ENCODE assay signal across 9 mouse cellular contexts in the genomic region with DNA sequence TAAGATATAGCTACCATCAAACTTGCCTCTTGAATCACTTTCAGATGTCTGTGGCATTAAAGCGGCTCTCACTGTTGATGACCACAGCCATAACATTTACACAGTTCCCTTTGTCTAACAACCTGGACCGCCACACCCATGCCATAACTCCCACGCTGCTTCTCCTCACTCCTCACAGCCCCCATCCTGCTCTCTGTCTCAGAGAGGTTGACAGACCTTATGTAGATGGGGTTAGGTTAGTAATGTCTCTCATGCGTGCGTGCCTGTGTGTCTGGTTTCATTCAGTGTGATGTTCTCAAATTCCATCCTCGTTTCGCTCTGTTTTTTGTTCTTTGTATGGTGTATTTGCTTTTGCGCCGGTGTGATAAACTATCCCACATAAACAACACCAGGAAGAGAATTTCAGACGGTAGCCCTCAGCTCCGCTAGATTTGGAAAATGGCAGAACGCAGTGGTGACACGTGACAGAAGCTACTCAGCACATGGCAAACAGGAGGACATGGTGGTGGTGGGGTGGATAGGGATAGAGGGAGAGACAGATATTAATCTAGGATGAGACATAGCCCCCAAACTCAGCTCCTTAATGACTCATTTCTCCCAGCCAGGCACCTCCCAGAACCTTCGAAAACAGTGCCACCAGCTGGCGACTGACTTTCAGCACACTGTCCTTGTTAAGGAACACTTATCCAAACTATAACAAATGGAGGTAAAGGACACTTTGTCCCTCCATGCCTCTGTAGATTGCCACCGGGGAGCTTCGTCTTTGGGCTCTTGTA.
DNase-seq lines count a peak whose midpoint lies in the region; ATAC-seq and TF ChIP-seq lines count a peak whose summit lies in the region.
"Had no signal": no experiment of that assay in that cellular context is flagged by ENCODE, and none has a peak within 500 bp of the region (broad histone marks: within the 10 kb centered on the region; RNA-seq: fewer than 3 reads in every experiment).

No protein-coding gene starts in this region.

- no peaks in the 10 kb centered on the region for H3K79me2 ChIP-seq in MEL (ENCODE audit: control insufficient read depth, insufficient read depth, low read length, poor library complexity)

- TF ChIP-seq POLR2A in MEL (IDR thresholded peaks at IDR 0.05; ENCODE audit: control insufficient read depth in 1 of 2, insufficient read depth in 1 of 2, low read depth in 1 of 2, low read length in 2 of 2, poor library complexity in 1 of 2): no peak

- no peak overlapping the region for H3K4me3 ChIP-seq in MEL (ENCODE audit: control insufficient read depth in 1 of 2, insufficient read depth in 1 of 2, low read depth in 2 of 2, low read length in 2 of 2)
- H3K4me3 ChIP-seq in kidney, embryonic 14.5 days (ENCODE audit: low read length): no peak overlapping the region
- no peak overlapping the region for H3K4me3 ChIP-seq in midbrain, embryonic 14.5 days (replicated peaks; ENCODE audit: low read depth, low read length)
- H3K4me3 ChIP-seq: erythroblast, embryonic 14.5 days; liver, embryonic 13.5 days had no signal

- DNase-seq in layer of hippocampus, adult 11-12 months (ENCODE audit: low spot score): peak; percentile 14
- no peak for DNase-seq in layer of hippocampus, adult 9-11 months
- DNase-seq in MEL (ENCODE audit: low read depth, low spot score): peak; percentile 35
- DNase-seq in embryo, embryonic 11 days: peak; percentile 64
- DNase-seq in midbrain, embryonic 14.5 days: peak; percentile 69
- DNase-seq: liver, embryonic 13.5 days had no signal

- 42% methylated on average over 17 of the region's 17 CpGs for WGBS in kidney, embryonic 14.5 days
- 80% methylated on average over 17 of the region's 17 CpGs for WGBS in midbrain, embryonic 14.5 days

- peak; percentile 74 for ATAC-seq in kidney, embryonic 14.5 days (ENCODE audit: low FRiP score, low TSS enrichment)
- ATAC-seq in midbrain, embryonic 14.5 days (ENCODE audit: low FRiP score, low TSS enrichment): no peak
- ATAC-seq in monocyte, adult 5-6 weeks (replicated peaks; ENCODE audit: insufficient number of reproducible peaks, low FRiP score, low TSS enrichment, poor library complexity, severe bottlenecking): no peak

- peak; percentile 60 for TF ChIP-seq RAD21 in MEL (IDR thresholded peaks at IDR 0.05; ENCODE audit: low read depth, low read length)

- no peaks in the 10 kb centered on the region for H3K4me1 ChIP-seq in MEL (ENCODE audit: control insufficient read depth in 1 of 2, insufficient read depth in 2 of 2, low read length in 2 of 2)
- H3K4me1 ChIP-seq in kidney, embryonic 14.5 days (ENCODE audit: control insufficient read depth, insufficient read depth, low read length): 0 out of 2 replicates have a peak, but pooled peaks cover 3% of the 10 kb centered on the region
- H3K4me1 ChIP-seq in midbrain, embryonic 14.5 days (ENCODE audit: control insufficient read depth, insufficient read depth, low read length): no peaks in the 10 kb centered on the region
- H3K4me1 ChIP-seq: liver, embryonic 13.5 days had no signal

- peaks cover 0 to 4% of the 10 kb centered on the region in 2 experiments; a peak in 2 of 4 replicates for H3K27me3 ChIP-seq in MEL (ENCODE audit: control insufficient read depth in 1 of 2, insufficient read depth in 2 of 2, low read length in 2 of 2)
- no peaks in the 10 kb centered on the region for H3K27me3 ChIP-seq in kidney, embryonic 14.5 days (ENCODE audit: control insufficient read depth, insufficient read depth, low read length)
- H3K27me3 ChIP-seq in midbrain, embryonic 14.5 days (ENCODE audit: control insufficient read depth, insufficient read depth, low read length): no peaks in the 10 kb centered on the region
- H3K27me3 ChIP-seq: liver, embryonic 13.5 days had no signal

- TF ChIP-seq EP300 in MEL (IDR thresholded peaks at IDR 0.05; ENCODE audit: low read depth in 1 of 2, low read length in 2 of 2): no peak

- H3K36me3 ChIP-seq in MEL (ENCODE audit: control insufficient read depth in 1 of 2, insufficient read depth in 2 of 2, low read length in 2 of 2): no peaks in the 10 kb centered on the region
- H3K36me3 ChIP-seq in kidney, embryonic 14.5 days (ENCODE audit: control insufficient read depth, insufficient read depth, low read length): no peaks in the 10 kb centered on the region
- no peaks in the 10 kb centered on the region for H3K36me3 ChIP-seq in midbrain, embryonic 14.5 days (ENCODE audit: control insufficient read depth, insufficient read depth, low read length)
- H3K36me3 ChIP-seq: liver, embryonic 13.5 days had no signal

- H3K4me2 ChIP-seq in kidney, embryonic 14.5 days (replicated peaks; ENCODE audit: low read depth, low read length): 0 out of 2 replicates have a peak overlapping the region, but pooled peaks have one; percentile 3
- H3K4me2 ChIP-seq in midbrain, embryonic 14.5 days (ENCODE audit: low read length): no peak overlapping the region
- H3K4me2 ChIP-seq: liver, embryonic 13.5 days had no signal

- H3K27ac ChIP-seq in MEL (ENCODE audit: control insufficient read depth, low read depth, low read length): no peak overlapping the region
- H3K27ac ChIP-seq in kidney, embryonic 14.5 days (ENCODE audit: low read depth, low read length): no peak overlapping the region
- H3K27ac ChIP-seq in midbrain, embryonic 14.5 days (replicated peaks; ENCODE audit: low read depth, low read length): no peak overlapping the region
- H3K27ac ChIP-seq: liver, embryonic 13.5 days had no signal

- TF ChIP-seq CTCF in MEL (IDR thresholded peaks at IDR 0.05 in 2 of 3, conservative IDR thresholded peaks at IDR 0.05 in 1 of 3; ENCODE audit: control insufficient read depth in 1 of 3, insufficient read depth in 1 of 3, low read depth in 2 of 3, low read length in 3 of 3, poor library complexity in 1 of 3, severe bottlenecking in 1 of 3): peak in 2 of 3 experiments; percentile 45 to 63; a peak in 5 of 6 replicates

- no peak overlapping the region for H3K9ac ChIP-seq in MEL (ENCODE audit: control insufficient read depth, low read depth, low read length, poor library complexity, severe bottlenecking)
- H3K9ac ChIP-seq in kidney, embryonic 14.5 days (ENCODE audit: low read depth, low read length): no peak overlapping the region
- no peak overlapping the region for H3K9ac ChIP-seq in midbrain, embryonic 14.5 days (replicated peaks; ENCODE audit: low read length)
- H3K9ac ChIP-seq: liver, embryonic 13.5 days had no signal

- no peaks in the 10 kb centered on the region for H3K9me3 ChIP-seq in MEL (replicated peaks; ENCODE audit: insufficient read depth, low read length)
- no peaks in the 10 kb centered on the region for H3K9me3 ChIP-seq in kidney, embryonic 14.5 days (ENCODE audit: control insufficient read depth, low read length)
- no peaks in the 10 kb centered on the region for H3K9me3 ChIP-seq in midbrain, embryonic 14.5 days (ENCODE audit: control insufficient read depth, low read length)
- H3K9me3 ChIP-seq: liver, embryonic 13.5 days had no signal

TF ChIP-seq in MEL, 35 proteins besides CTCF, POLR2A, EP300 and RAD21:
- TF ChIP-seq USF1 (IDR thresholded peaks at IDR 0.05; ENCODE audit: low read depth, low read length) (no peak), ZC3H11A (IDR thresholded peaks at IDR 0.05; ENCODE audit: low read depth, low read length) (peak; percentile 59), SMC3 (IDR thresholded peaks at IDR 0.05; ENCODE audit: low read depth, low read length) (peak; percentile 81)
